Mouse (Mus musculus) embryonic stem cell, embryonic (primary cell): ENCODE data around the gene Ifih1.

Experiments used
- CTCF ChIA-PET, 4 experiments: fragments of 300-600 bp in 2 of 4; fragments of 350-600 bp in 2 of 4; sonication (Branson Sonifier 250); formaldehyde crosslinking; loops; one replicate each; lab custom pipeline; 2022; ENCODE audit warnings: inconsistent platforms in 2 of 4; lab: Charles Lee
- POLR2A ChIA-PET, 4 experiments: fragments of 300-600 bp in 2 of 4; fragments of 350-600 bp in 2 of 4; sonication (Branson Sonifier 250); formaldehyde crosslinking; loops; one replicate each; lab custom pipeline; 2022; ENCODE audit warnings: antibody characterized with exemption in 4 of 4, inconsistent platforms in 1 of 4; lab: Charles Lee

Ifih1 gene

DNA sequence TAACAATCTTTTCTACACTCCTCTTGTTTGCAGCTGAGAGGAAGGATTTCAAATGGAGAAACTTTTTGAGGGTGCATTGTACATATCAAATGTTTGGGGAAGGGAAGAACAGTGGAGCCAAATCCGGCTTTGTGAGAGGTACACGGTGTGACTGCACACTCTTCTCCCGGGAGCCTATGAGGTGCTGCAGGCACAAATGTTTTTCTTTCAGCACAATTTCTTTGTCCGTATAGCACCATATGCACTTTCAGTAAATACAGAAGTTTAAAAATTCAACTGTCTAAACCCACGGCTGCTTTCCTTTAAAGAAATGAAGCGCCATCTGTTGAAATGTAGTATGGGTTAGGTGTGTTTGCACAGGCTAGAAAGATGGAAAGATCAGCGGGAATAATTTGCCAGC is 71.8 kb downstream of the Ifih1 start:
- ChIA-PET CTCF (no interaction called here), POLR2A (no interaction called here)

GRCm38 (mm10) chr2:62573753-62574159 is 72.3 kb downstream of the Ifih1 start, which contains the start of gene Fap:
TSS of gene Fap (minus strand) at chr2:62574075.
- ChIA-PET CTCF (no interaction called here), POLR2A (no interaction called here)

GRCm38 (mm10) chr2:62573099-62573752 is 72.8 kb downstream of the Ifih1 start:
- POLR2A ChIA-PET, result no interaction called here
- CTCF ChIA-PET, result interaction anchor here in 1 of 4 experiments (0.6 kb wide), 1 partner anchor 89 kb away, joined by 6 read pairs; no protein-coding TSS in a partner anchor

- ChIA-PET POLR2A (no interaction called here), CTCF (no interaction called here)
These were observed 81.4 kb downstream of the Ifih1 start for GRCm38 (mm10) chr2:62564687-62565086.

DNA sequence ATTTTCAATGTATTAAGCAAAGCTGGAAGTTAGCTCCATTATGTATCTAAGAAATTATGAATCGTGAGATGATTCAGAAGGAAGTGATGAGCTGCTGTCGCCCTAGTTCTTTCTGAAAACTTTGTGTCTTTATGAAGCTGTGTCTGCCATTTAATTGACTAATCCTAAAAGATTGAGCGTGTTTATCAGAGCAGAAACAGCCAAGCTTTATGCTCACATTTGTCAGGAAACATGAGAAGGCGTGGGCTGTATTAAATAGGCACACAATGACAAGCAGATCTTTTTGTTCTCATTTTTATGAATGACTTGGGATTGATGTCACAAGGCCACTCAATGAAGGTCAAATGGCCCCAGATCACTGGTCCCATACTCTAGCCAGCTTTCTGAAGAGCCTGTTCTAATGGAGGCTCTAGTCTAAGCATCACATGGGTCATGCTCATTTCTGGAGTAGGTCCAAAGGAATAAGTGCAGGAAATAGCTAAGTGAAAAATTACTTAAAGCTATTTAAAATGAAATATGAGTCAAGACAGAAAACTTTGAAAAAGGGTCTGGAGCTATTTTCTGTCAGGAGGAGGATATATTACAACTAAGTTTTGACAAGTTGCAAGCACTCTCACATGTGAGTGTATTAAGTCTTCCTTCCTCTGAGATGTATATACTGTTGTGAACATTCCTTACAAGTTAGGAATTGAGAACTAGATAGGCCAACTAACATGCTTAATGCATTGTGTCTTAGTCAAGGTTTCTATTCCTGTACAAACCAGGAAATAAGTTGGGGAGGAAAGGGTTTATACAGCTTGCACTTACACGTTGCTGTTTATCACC is 83.2 kb downstream of the Ifih1 start:
- ChIA-PET CTCF (interaction anchor here in 1 of 4 experiments (1.5 kb wide), 1 partner anchor 16 kb away, joined by 3 read pairs; no protein-coding TSS in a partner anchor), POLR2A (no interaction called here)

DNA sequence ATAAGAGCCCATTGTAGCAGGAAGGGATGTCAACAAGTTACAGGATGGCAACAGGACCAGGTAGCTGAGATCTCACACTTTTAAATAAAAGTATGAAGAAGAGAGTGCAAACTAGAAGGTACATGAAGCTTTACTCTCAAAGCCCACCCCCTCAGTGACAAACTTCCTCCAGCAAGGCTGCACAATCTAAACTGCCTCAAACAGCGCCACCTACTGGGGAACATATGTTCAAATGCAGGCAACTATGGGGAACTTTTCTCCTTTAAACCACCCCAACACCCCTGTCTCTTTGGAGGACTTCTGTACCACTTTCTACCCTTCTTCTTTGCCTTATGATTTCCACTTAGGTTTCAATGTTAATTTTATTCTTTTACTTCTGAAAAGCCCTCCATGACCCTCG is 88.6 kb downstream of the Ifih1 start:
- ChIA-PET POLR2A (no interaction called here), CTCF (interaction anchor here in 1 of 4 experiments (0.5 to 0.9 kb wide), 2 partner anchors 18 to 971 kb away, joined by 3 to 4 read pairs; no protein-coding TSS in a partner anchor)

DNA sequence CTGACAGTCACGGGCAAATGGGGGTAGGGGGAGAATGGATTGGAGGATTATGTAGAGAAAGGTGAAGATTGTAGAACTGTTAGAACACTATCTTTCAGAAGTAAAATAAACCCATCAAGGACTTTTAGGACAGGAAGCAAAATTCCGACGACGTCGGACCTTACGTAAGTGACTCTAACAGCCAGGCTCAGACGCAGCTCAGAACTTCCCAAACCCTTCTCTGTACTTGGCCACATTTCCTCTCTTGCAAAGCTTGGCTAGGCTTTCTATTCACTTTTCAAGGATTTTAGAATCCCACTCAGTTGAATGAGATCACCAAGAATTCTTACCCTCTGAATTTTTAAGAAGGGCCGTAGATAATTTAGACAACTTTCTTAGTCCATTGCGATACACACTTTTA is 89.7 kb downstream of the Ifih1 start:
- POLR2A ChIA-PET, result no interaction called here
- CTCF ChIA-PET, result interaction anchor here in 1 of 4 experiments (0.9 kb wide), 1 partner anchor 87 kb away, joined by 3 read pairs; no protein-coding TSS in a partner anchor

DNA sequence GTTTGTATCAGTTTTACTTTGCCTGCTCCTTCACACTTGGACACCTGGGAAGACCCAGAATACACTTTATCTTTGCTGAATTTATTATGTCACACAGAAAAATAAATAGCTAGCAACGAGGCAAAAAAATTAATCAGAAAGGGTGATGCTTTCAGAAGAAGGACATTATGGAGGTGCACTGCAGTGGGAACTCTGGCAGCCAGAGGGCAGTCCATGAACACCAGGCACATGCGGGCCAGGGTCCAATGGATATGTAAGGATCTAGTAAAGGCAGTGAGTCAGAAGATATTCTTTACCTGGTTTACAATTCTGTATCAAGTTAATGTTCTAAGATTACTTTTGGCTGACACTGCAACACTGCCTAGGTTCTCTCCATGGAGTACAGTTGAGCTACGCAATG is 96.4 kb downstream of the Ifih1 start:
- ChIA-PET CTCF (interaction anchor here in 3 of 4 experiments (0.5 to 1.5 kb wide), 4 partner anchors 78 to 109 kb away, joined by 4 to 7 read pairs (median 4); no protein-coding TSS in a partner anchor), POLR2A (no interaction called here)

DNA sequence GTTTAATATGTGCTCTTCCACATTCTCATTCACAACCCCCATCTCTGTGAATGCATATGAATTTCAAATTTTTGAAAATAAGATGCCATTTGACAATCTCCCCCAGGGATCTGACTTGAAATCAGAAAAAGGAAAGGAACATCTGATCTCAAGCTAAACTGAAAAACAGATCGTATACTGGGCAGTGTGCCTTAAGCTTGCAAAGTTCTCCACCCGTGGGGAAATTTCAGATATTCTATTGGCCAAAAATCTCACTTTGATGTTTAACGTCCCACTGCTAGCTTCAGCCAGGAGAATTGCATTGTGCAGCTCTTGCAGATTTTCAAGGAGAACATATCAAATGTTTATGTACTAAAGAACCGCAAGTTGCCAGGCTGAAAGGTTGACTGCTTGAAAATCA is 96.9 kb downstream of the Ifih1 start:
- POLR2A ChIA-PET, result no interaction called here
- CTCF ChIA-PET, result interaction anchor here in 1 of 4 experiments (1.5 kb wide), 1 partner anchor 79 kb away, joined by 4 read pairs; no protein-coding TSS in a partner anchor

GRCm38 (mm10) chr2:62548104-62548503 is 98.0 kb downstream of the Ifih1 start:
- CTCF ChIA-PET, result interaction anchor here in 2 of 4 experiments (0.7 to 1.5 kb wide), 2 partner anchors 40 to 80 kb away, joined by 4 to 6 read pairs; no protein-coding TSS in a partner anchor

More at GRCm38 (mm10) chr2:62548104-62548503, 98.0 kb downstream of the Ifih1 start:
- POLR2A ChIA-PET, result interaction anchor here in 1 of 4 experiments (1.1 kb wide), 1 partner anchor 116 kb away, joined by 3 read pairs; the partner anchor contains the start of gene Gca
